Mouse (Mus musculus): Measurements from ENCODE around the gene Akr1b10. TPM values are rescaled to one million over a fixed set of nuclear protein-coding genes. Genes with fewer than 3 reads are reported as not detected.

The Akr1b10 gene
- polyA plus RNA-seq, 1 experiment: 16.9 TPM

DNA sequence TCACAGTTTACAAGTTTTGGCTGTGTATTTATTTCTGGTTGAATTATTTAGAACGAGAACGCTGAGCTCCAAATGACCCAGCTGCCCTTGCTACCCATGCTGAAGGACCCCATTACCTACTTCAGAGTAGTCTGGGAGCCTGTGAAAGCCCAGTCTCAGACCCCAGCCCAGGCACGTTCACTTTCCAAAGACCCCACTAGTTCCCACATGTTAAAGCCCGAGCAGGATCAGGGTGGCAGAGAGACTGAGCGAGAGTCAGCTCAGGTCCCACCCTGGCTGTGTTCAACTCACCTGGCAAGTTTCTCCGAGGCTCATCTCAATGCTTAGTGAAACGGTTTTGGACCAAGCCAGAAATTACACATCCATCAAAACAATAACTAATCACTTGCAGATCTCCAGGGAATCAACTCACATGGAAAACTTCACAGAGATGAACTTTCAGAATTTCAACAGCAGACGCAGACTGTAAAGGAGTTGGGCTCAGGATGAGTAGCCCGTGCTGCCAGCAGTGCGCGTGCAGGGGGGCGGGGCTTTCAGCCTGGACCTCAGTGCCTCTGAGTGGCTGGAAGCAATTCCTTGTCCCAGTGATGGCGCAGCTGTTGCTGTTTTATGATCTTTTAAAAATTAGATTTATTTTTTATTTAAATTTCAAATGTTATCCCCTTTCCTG, 818 bp downstream of the Akr1b10 start:
- Histone ChIP-seq H3K27me3 (ENCODE audit: control insufficient read depth, insufficient read depth, low read length, poor library complexity, severe bottlenecking) (no peaks in the 10 kb centered on the region), H3K27ac (ENCODE audit: insufficient read depth, low read length) (peak overlapping the region; percentile 48), H3K36me3 (ENCODE audit: control insufficient read depth, insufficient read depth, low read length, poor library complexity, severe bottlenecking) (peaks cover 4% of the 10 kb centered on the region), H3K9me3 (replicated peaks; ENCODE audit: control insufficient read depth, insufficient read depth, low read length, poor library complexity, severe bottlenecking) (no peaks in the 10 kb centered on the region), H3K4me3 (ENCODE audit: low read depth, low read length) (peak overlapping the region; percentile 87), H3K4me1 (ENCODE audit: control insufficient read depth, insufficient read depth, low read length) (no peaks in the 10 kb centered on the region), H3K9ac (ENCODE audit: low read depth, poor library complexity, severe bottlenecking) (peak overlapping the region; percentile 70)
- TF ChIP-seq POLR2A (IDR thresholded peaks at IDR 0.05; ENCODE audit: insufficient read depth, low read length) (no peak), EP300 (IDR thresholded peaks at IDR 0.05; ENCODE audit: insufficient read depth, low read depth, low read length) (no peak), CTCF (IDR thresholded peaks at IDR 0.05; ENCODE audit: low read depth, low read length) (no peak)

GRCm38 (mm10) chr6:34388420-34389156, 4.6 kb downstream of the Akr1b10 start:
- Histone ChIP-seq H3K4me3 (ENCODE audit: low read depth, low read length) (no peak overlapping the region), H3K36me3 (ENCODE audit: control insufficient read depth, insufficient read depth, low read length, poor library complexity, severe bottlenecking) (peaks cover 6% of the 10 kb centered on the region), H3K9me3 (replicated peaks; ENCODE audit: control insufficient read depth, insufficient read depth, low read length, poor library complexity, severe bottlenecking) (no peaks in the 10 kb centered on the region), H3K27me3 (ENCODE audit: control insufficient read depth, insufficient read depth, low read length, poor library complexity, severe bottlenecking) (no peaks in the 10 kb centered on the region), H3K27ac (ENCODE audit: insufficient read depth, low read length) (no peak overlapping the region), H3K9ac (ENCODE audit: low read depth, poor library complexity, severe bottlenecking) (no peak overlapping the region), H3K4me1 (ENCODE audit: control insufficient read depth, insufficient read depth, low read length) (no peaks in the 10 kb centered on the region)
- no peak for TF ChIP-seq POLR2A (IDR thresholded peaks at IDR 0.05; ENCODE audit: insufficient read depth, low read length)

DNA sequence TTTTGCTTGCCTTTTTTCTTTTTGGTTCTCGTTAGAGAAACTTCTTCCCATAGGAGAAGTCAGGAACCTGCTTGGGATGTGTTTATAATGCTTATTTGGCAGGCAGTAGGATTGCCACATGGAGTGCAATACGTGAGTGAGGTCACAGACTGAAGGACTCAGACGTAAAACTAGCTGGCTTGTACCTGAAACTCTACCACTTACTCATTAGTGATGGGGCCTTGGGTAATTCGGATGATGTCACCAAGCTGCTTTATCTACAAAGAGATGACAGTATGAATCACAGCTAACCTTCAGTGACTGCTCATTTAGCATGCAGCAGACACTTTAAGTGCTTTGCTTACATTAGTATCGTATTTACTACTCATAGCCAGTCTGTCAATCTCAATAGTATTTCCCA, 11.9 kb downstream of the Akr1b10 start:
- H3K9me3 ChIP-seq (replicated peaks; ENCODE audit: control insufficient read depth, insufficient read depth, low read length, poor library complexity, severe bottlenecking): no peaks in the 10 kb centered on the region
- no peaks in the 10 kb centered on the region for H3K27me3 ChIP-seq (ENCODE audit: control insufficient read depth, insufficient read depth, low read length, poor library complexity, severe bottlenecking)
- peaks cover 3% of the 10 kb centered on the region for H3K4me1 ChIP-seq (ENCODE audit: control insufficient read depth, insufficient read depth, low read length)
- H3K36me3 ChIP-seq (ENCODE audit: control insufficient read depth, insufficient read depth, low read length, poor library complexity, severe bottlenecking): no peaks in the 10 kb centered on the region; the same call in none of the 2 replicates
- H3K27ac ChIP-seq (ENCODE audit: insufficient read depth, low read length): no peak overlapping the region
- no peak overlapping the region for H3K4me3 ChIP-seq (ENCODE audit: low read depth, low read length)
- TF ChIP-seq CTCF (IDR thresholded peaks at IDR 0.05; ENCODE audit: low read depth, low read length) (no peak), EP300 (IDR thresholded peaks at IDR 0.05; ENCODE audit: insufficient read depth, low read depth, low read length) (no peak), POLR2A (IDR thresholded peaks at IDR 0.05; ENCODE audit: insufficient read depth, low read length) (no peak)
- no peak overlapping the region for H3K9ac ChIP-seq (ENCODE audit: low read depth, poor library complexity, severe bottlenecking)

- H3K27me3 ChIP-seq (ENCODE audit: control insufficient read depth, insufficient read depth, low read length, poor library complexity, severe bottlenecking): no peaks in the 10 kb centered on the region
- no peak overlapping the region for H3K9ac ChIP-seq (ENCODE audit: low read depth, poor library complexity, severe bottlenecking)
- TF ChIP-seq EP300 (IDR thresholded peaks at IDR 0.05; ENCODE audit: insufficient read depth, low read depth, low read length): no peak
- no peaks in the 10 kb centered on the region for H3K9me3 ChIP-seq (replicated peaks; ENCODE audit: control insufficient read depth, insufficient read depth, low read length, poor library complexity, severe bottlenecking)
- no peak overlapping the region for H3K27ac ChIP-seq (ENCODE audit: insufficient read depth, low read length)
- no peaks in the 10 kb centered on the region; the same call in none of the 2 replicates for H3K36me3 ChIP-seq (ENCODE audit: control insufficient read depth, insufficient read depth, low read length, poor library complexity, severe bottlenecking)
- H3K4me1 ChIP-seq (ENCODE audit: control insufficient read depth, insufficient read depth, low read length): peaks cover 3% of the 10 kb centered on the region
- H3K4me3 ChIP-seq (ENCODE audit: low read depth, low read length): no peak overlapping the region
Observed at GRCm38 (mm10) chr6:34398431-34398830, 14.4 kb downstream of the Akr1b10 start.

DNA sequence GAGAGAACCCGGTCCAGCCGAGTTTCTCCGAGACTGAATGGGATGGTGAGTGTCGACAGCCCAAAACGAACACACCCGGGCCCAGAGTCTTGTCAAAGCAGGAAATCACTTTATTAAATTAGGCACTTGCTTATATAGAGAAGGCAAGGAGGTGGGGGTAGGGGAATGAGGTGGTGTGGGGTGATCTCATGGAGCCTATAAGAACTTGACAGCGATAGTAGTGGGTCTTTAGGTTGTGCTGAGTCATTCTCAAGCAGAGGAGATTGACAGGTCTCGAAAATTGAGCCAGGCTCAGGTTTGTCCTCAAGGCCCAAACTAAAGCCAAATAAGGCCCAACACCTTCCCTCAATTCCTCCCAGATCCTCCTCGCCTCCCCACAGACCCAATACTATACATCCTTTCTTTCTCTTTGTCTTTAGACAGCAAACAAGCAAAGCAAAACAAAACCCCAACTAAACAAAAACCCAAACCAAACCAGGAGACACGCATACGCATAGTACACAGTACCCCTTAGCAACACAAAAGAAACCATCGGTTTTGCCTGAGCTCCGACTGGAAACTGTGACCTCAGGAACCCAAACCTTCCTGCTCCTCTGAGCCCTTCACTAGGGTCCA, 15.7 kb downstream of the Akr1b10 start:
- Histone ChIP-seq H3K9ac (ENCODE audit: low read depth, poor library complexity, severe bottlenecking) (0 out of 2 replicates have a peak overlapping the region, but pooled peaks have one; percentile 14), H3K9me3 (replicated peaks; ENCODE audit: control insufficient read depth, insufficient read depth, low read length, poor library complexity, severe bottlenecking) (no peaks in the 10 kb centered on the region), H3K4me3 (ENCODE audit: low read depth, low read length) (no peak overlapping the region), H3K27ac (ENCODE audit: insufficient read depth, low read length) (peak overlapping the region; percentile 78), H3K36me3 (ENCODE audit: control insufficient read depth, insufficient read depth, low read length, poor library complexity, severe bottlenecking) (no peaks in the 10 kb centered on the region; the same call in 1 of the 2 replicates), H3K27me3 (ENCODE audit: control insufficient read depth, insufficient read depth, low read length, poor library complexity, severe bottlenecking) (no peaks in the 10 kb centered on the region), H3K4me1 (ENCODE audit: control insufficient read depth, insufficient read depth, low read length) (peaks cover 3% of the 10 kb centered on the region)
- TF ChIP-seq EP300 (IDR thresholded peaks at IDR 0.05; ENCODE audit: insufficient read depth, low read depth, low read length) (no peak), CTCF (IDR thresholded peaks at IDR 0.05; ENCODE audit: low read depth, low read length) (no peak), POLR2A (IDR thresholded peaks at IDR 0.05; ENCODE audit: insufficient read depth, low read length) (no peak)

- H3K36me3 ChIP-seq (ENCODE audit: control insufficient read depth, insufficient read depth, low read length, poor library complexity, severe bottlenecking): no peaks in the 10 kb centered on the region; the same call in 1 of the 2 replicates
- TF ChIP-seq POLR2A (IDR thresholded peaks at IDR 0.05; ENCODE audit: insufficient read depth, low read length): no peak
- no peak for TF ChIP-seq CTCF (IDR thresholded peaks at IDR 0.05; ENCODE audit: low read depth, low read length)
- no peak for TF ChIP-seq EP300 (IDR thresholded peaks at IDR 0.05; ENCODE audit: insufficient read depth, low read depth, low read length)
- H3K4me3 ChIP-seq (ENCODE audit: low read depth, low read length): no peak overlapping the region
Observed at GRCm38 (mm10) chr6:34400696-34401095, 16.7 kb downstream of the Akr1b10 start.

More at GRCm38 (mm10) chr6:34400696-34401095, 16.7 kb downstream of the Akr1b10 start:
- peaks cover 3% of the 10 kb centered on the region for H3K4me1 ChIP-seq (ENCODE audit: control insufficient read depth, insufficient read depth, low read length)
- no peaks in the 10 kb centered on the region for H3K27me3 ChIP-seq (ENCODE audit: control insufficient read depth, insufficient read depth, low read length, poor library complexity, severe bottlenecking)
- H3K9me3 ChIP-seq (replicated peaks; ENCODE audit: control insufficient read depth, insufficient read depth, low read length, poor library complexity, severe bottlenecking): no peaks in the 10 kb centered on the region; the same call in 1 of the 2 replicates
- no peak overlapping the region for H3K9ac ChIP-seq (ENCODE audit: low read depth, poor library complexity, severe bottlenecking)
- H3K27ac ChIP-seq (ENCODE audit: insufficient read depth, low read length): 0 out of 2 replicates have a peak overlapping the region, but pooled peaks have one; percentile 78

Data from ES-Bruce4 (cell line).